Mouse (Mus musculus): ENCODE results near the gene Rmnd1. TPM values are rescaled to one million over a fixed set of nuclear protein-coding genes. Genes with fewer than 3 reads are reported as not detected.
A peak's percentile ranks its signal among the peaks of the same experiment; 100 is the strongest.
"Not testable (repeated sequence)": the region's sequence is repeated elsewhere in the genome, so short reads cannot be mapped to it uniquely, and the experiment has no call there.

Gene Rmnd1
- 47.9 and 50.5 TPM in 2 replicates for polyA plus RNA-seq (2015; fragmentation: Nextera tagmentation; extraction: Ambion mirVana)

- Histone ChIP-seq H3K27ac (peak within 1 kb of the TSS; percentile 87), H3K9me3 (no peaks in the 10 kb centered on the region), H3K9ac (peak within 1 kb of the TSS; percentile 84), H3K27me3 (no peaks in the 10 kb centered on the region), H3K4me3 (peak within 1 kb of the TSS; percentile 67), H3K4me1 (replicated peaks) (peaks cover 23% of the 10 kb centered on the region), H3K4me2 (peak within 1 kb of the TSS; percentile 76), H3K36me3 (peaks cover 6% of the 10 kb centered on the region)
- peak; percentile 96 for ATAC-seq (ENCODE audit: low FRiP score)
- WGBS = under 1% methylated on average over 66 of the region's 75 CpGs
Measured at GRCm38 (mm10) chr10:4432123-4432931, at the start of gene Rmnd1, which contains the start of gene Armt1. TSS of gene Rmnd1 (minus strand) at chr10:4432388. TSS of gene Armt1 (plus strand) at chr10:4432467.

GRCm38 (mm10) chr10:4481695-4482094, 49.5 kb upstream of the Rmnd1 start:
- Histone ChIP-seq H3K36me3 (no peaks in the 10 kb centered on the region), H3K27ac (no peak overlapping the region), H3K4me2 (no peak overlapping the region), H3K4me1 (replicated peaks) (no peaks in the 10 kb centered on the region), H3K9me3 (no peaks in the 10 kb centered on the region), H3K4me3 (no peak overlapping the region), H3K27me3 (no peaks in the 10 kb centered on the region), H3K9ac (no peak overlapping the region)
- 86% methylated on average over 8 of the region's 8 CpGs for WGBS
- ATAC-seq (ENCODE audit: low FRiP score) = no peak

- ATAC-seq (ENCODE audit: low FRiP score) = no peak
- no peaks in the 10 kb centered on the region for H3K4me1 ChIP-seq (replicated peaks)
- no peak overlapping the region for H3K4me3 ChIP-seq
- H3K9me3 ChIP-seq = no peaks in the 10 kb centered on the region
- H3K36me3 ChIP-seq = no peaks in the 10 kb centered on the region
- 74% methylated on average over 3 of the region's 3 CpGs for WGBS
- no peaks in the 10 kb centered on the region for H3K27me3 ChIP-seq
- no peak overlapping the region for H3K9ac ChIP-seq
- no peak overlapping the region for H3K27ac ChIP-seq
- H3K4me2 ChIP-seq = no peak overlapping the region
Measured at GRCm38 (mm10) chr10:4480929-4481328, 48.7 kb upstream of the Rmnd1 start.

GRCm38 (mm10) chr10:4476604-4477003, 44.4 kb upstream of the Rmnd1 start:
- Histone ChIP-seq H3K27ac (no peak overlapping the region), H3K36me3 (no peaks in the 10 kb centered on the region), H3K4me1 (replicated peaks) (no peaks in the 10 kb centered on the region), H3K27me3 (no peaks in the 10 kb centered on the region), H3K9ac (no peak overlapping the region), H3K4me2 (no peak overlapping the region), H3K4me3 (no peak overlapping the region), H3K9me3 (no peaks in the 10 kb centered on the region)
- WGBS = 96% methylated on average over 5 of the region's 5 CpGs
- ATAC-seq (ENCODE audit: low FRiP score) = no peak

- Histone ChIP-seq H3K36me3 (no peaks in the 10 kb centered on the region), H3K4me1 (replicated peaks) (no peaks in the 10 kb centered on the region), H3K4me2 (no peak overlapping the region), H3K27me3 (no peaks in the 10 kb centered on the region), H3K9ac (no peak overlapping the region), H3K9me3 (no peaks in the 10 kb centered on the region), H3K4me3 (no peak overlapping the region), H3K27ac (no peak overlapping the region)
- 78% methylated on average over 3 of the region's 3 CpGs for WGBS
- ATAC-seq (ENCODE audit: low FRiP score) = no peak
Measured at GRCm38 (mm10) chr10:4475431-4475830, 43.2 kb upstream of the Rmnd1 start.

GRCm38 (mm10) chr10:4473591-4473993, 41.4 kb upstream of the Rmnd1 start:
- Histone ChIP-seq H3K27me3 (no peaks in the 10 kb centered on the region), H3K36me3 (no peaks in the 10 kb centered on the region), H3K4me3 (no peak overlapping the region), H3K4me1 (replicated peaks) (no peaks in the 10 kb centered on the region), H3K9ac (no peak overlapping the region), H3K27ac (no peak overlapping the region), H3K4me2 (no peak overlapping the region), H3K9me3 (no peaks in the 10 kb centered on the region)
- 95% methylated on average over 11 of the region's 11 CpGs for WGBS
- no peak for ATAC-seq (ENCODE audit: low FRiP score)

- WGBS = 79% methylated on average over 3 of the region's 3 CpGs
- no peak overlapping the region for H3K9ac ChIP-seq
- no peak overlapping the region for H3K4me3 ChIP-seq
- no peaks in the 10 kb centered on the region for H3K9me3 ChIP-seq
- H3K27me3 ChIP-seq = no peaks in the 10 kb centered on the region
- H3K4me1 ChIP-seq (replicated peaks) = no peaks in the 10 kb centered on the region
- H3K4me2 ChIP-seq = no peak overlapping the region
- H3K36me3 ChIP-seq = no peaks in the 10 kb centered on the region
- H3K27ac ChIP-seq = no peak overlapping the region
- no peak for ATAC-seq (ENCODE audit: low FRiP score)
Measured at GRCm38 (mm10) chr10:4469406-4469805, 37.2 kb upstream of the Rmnd1 start.

GRCm38 (mm10) chr10:4465799-4466198, 33.6 kb upstream of the Rmnd1 start:
- no peak for ATAC-seq (ENCODE audit: low FRiP score)
- no peaks in the 10 kb centered on the region for H3K27me3 ChIP-seq
- 86% methylated on average over 7 of the region's 7 CpGs for WGBS

GRCm38 (mm10) chr10:4460201-4460600, 28.0 kb upstream of the Rmnd1 start:
- Histone ChIP-seq H3K9me3 (no peaks in the 10 kb centered on the region), H3K9ac (no peak overlapping the region), H3K4me2 (no peak overlapping the region), H3K27me3 (no peaks in the 10 kb centered on the region), H3K4me1 (replicated peaks) (no peaks in the 10 kb centered on the region), H3K4me3 (no peak overlapping the region), H3K27ac (no peak overlapping the region), H3K36me3 (peaks cover 10% of the 10 kb centered on the region)
- 100% methylated on average over 2 of the region's 2 CpGs for WGBS
- ATAC-seq (ENCODE audit: low FRiP score) = no peak

More at GRCm38 (mm10) chr10:4465799-4466198, 33.6 kb upstream of the Rmnd1 start:
- Histone ChIP-seq H3K36me3 (no peaks in the 10 kb centered on the region), H3K4me3 (no peak overlapping the region), H3K27ac (no peak overlapping the region), H3K4me1 (replicated peaks) (no peaks in the 10 kb centered on the region), H3K9me3 (no peaks in the 10 kb centered on the region), H3K9ac (no peak overlapping the region), H3K4me2 (no peak overlapping the region)

GRCm38 (mm10) chr10:4456409-4456808, 24.2 kb upstream of the Rmnd1 start:
- Histone ChIP-seq H3K9ac (no peak overlapping the region), H3K4me3 (no peak overlapping the region), H3K9me3 (no peaks in the 10 kb centered on the region), H3K36me3 (peaks cover 37% of the 10 kb centered on the region), H3K27me3 (no peaks in the 10 kb centered on the region), H3K27ac (no peak overlapping the region), H3K4me1 (replicated peaks) (no peaks in the 10 kb centered on the region), H3K4me2 (no peak overlapping the region)
- WGBS = 86% methylated on average over 4 of the region's 4 CpGs
- no peak for ATAC-seq (ENCODE audit: low FRiP score)

GRCm38 (mm10) chr10:4435416-4435815, 3.2 kb upstream of the Rmnd1 start:
- H3K9me3 ChIP-seq = no peaks in the 10 kb centered on the region
- peaks cover 25% of the 10 kb centered on the region for H3K36me3 ChIP-seq
- WGBS = 88% methylated on average over 3 of the region's 3 CpGs
- no peak overlapping the region for H3K4me2 ChIP-seq
- ATAC-seq (ENCODE audit: low FRiP score) = no peak
- H3K4me1 ChIP-seq (replicated peaks) = peaks cover 22% of the 10 kb centered on the region
- no peaks in the 10 kb centered on the region for H3K27me3 ChIP-seq
- H3K27ac ChIP-seq = no peak overlapping the region
- no peak overlapping the region for H3K9ac ChIP-seq
- no peak overlapping the region for H3K4me3 ChIP-seq

GRCm38 (mm10) chr10:4433871-4434270, 1.7 kb upstream of the Rmnd1 start:
- 93% methylated on average over 2 of the region's 2 CpGs for WGBS
- not testable (repeated sequence) for H3K4me3 ChIP-seq; H3K27me3 ChIP-seq; ATAC-seq (ENCODE audit: low FRiP score); H3K27ac ChIP-seq; H3K9ac ChIP-seq; H3K9me3 ChIP-seq; H3K36me3 ChIP-seq
- Histone ChIP-seq H3K4me2 (peak overlapping the region; percentile 60), H3K4me1 (replicated peaks) (peaks cover 23% of the 10 kb centered on the region)

All from hindbrain, embryonic 13.5 days (tissue).